Mouse (Mus musculus) stomach, embryonic 16.5 days (tissue): ENCODE results near the gene Pnpla6. TPM values are rescaled to one million over a fixed set of nuclear protein-coding genes. Genes with fewer than 3 reads are reported as not detected.

Experiments used
- ATAC-seq: fragments of 200-750 bp; cut with Nextera tagmentation; 2 replicates; pipeline ENCODE4 v1.8.0; 2017; ENCODE audit warnings: moderate number of reproducible peaks, moderate TSS enrichment; ENCODE audit not compliant: insufficient read depth, low FRiP score
- H3K27ac ChIP-seq: fragments of 300-500 bp; sonication (generic); 2 replicates; pipeline ENCODE4 v1.5.1; 2014; ENCODE audit warnings: low read length
- H3K27me3 ChIP-seq: fragments of 300-500 bp; sonication (generic); 2 replicates; pipeline ENCODE4 v1.6.1; 2014; ENCODE audit warnings: low read length, control low read depth, mixed read lengths; ENCODE audit not compliant: control insufficient read depth, insufficient read depth
- H3K36me3 ChIP-seq: fragments of 300-500 bp; sonication (generic); 2 replicates; pipeline ENCODE4 v1.6.1; 2014; ENCODE audit warnings: low read length; ENCODE audit not compliant: control insufficient read depth, insufficient read depth
- H3K4me1 ChIP-seq: fragments of 300-500 bp; sonication (generic); 2 replicates; pipeline ENCODE4 v1.6.1; 2014; ENCODE audit warnings: low read length, control low read depth, mixed read lengths; ENCODE audit not compliant: control insufficient read depth, insufficient read depth
- H3K4me2 ChIP-seq: fragments of 300-500 bp; sonication (generic); 2 replicates; pipeline ENCODE4 v1.6.1; 2014; ENCODE audit warnings: low read depth, low read length, mixed read lengths
- H3K4me3 ChIP-seq: fragments of 300-500 bp; sonication (generic); replicated peaks from 2 replicates; pipeline ENCODE4 v1.5.1; 2014; ENCODE audit warnings: mild to moderate bottlenecking, low read length
- H3K9ac ChIP-seq: fragments of 300-500 bp; sonication (generic); 2 replicates; pipeline ENCODE4 v1.6.1; 2014; ENCODE audit warnings: low read length
- H3K9me3 ChIP-seq: fragments of 300-500 bp; sonication (generic); replicated peaks from 2 replicates; pipeline ENCODE4 v1.6.1; 2016; ENCODE audit warnings: low read length, control low read depth; ENCODE audit not compliant: control insufficient read depth
- WGBS: fragments of 180-500 bp; shearing (Covaris S2); extraction: QIAGEN DNeasy Blood & Tissue Kit; methylation state at CpG from one replicate; pipeline ENCODE4 v1.1.7; 2014; 5-methylcytosine and 5-hydroxymethylcytosine counted together
- polyA plus RNA-seq: library from polyadenylated mRNA; unstranded; fragments of >200 nt; fragmentation: Nextera tagmentation; extraction: Ambion mirVana; gene quantifications from 2 replicates; pipeline ENCODE4 v1.2.1, GENCODE M21; 2015

Pnpla6 gene
- polyA plus RNA-seq, 1 experiment from 2014 or later, result 37.6 TPM

DNA sequence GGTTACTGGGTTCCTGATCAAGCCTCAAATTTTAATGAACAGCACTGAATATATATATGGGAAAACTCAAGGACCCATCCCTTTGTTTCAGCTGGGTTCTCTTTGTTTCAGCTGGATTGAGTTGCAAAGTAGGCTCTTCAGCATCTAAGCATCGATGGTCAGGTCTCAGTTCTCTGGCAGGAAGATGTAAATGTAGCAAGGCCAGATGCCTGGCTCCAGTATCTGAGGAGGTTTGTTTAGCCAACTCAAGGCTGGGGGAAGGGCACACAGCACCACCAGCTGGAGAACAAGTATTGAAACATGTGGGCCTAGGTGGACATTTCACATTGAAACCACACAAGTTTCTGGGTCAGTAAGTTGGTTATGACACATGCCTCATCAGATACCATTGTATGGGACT lies 37.1 kb downstream of the Pnpla6 start:
- no peak overlapping the region for H3K27ac ChIP-seq
- H3K9ac ChIP-seq, result no peak overlapping the region
- no peak overlapping the region for H3K4me3 ChIP-seq
- 91% methylated on average over 1 of the region's 1 CpGs for WGBS
- no peaks in the 10 kb centered on the region for H3K36me3 ChIP-seq
- no peak for ATAC-seq
- H3K4me1 ChIP-seq, result no peaks in the 10 kb centered on the region
- no peak overlapping the region for H3K4me2 ChIP-seq
- H3K27me3 ChIP-seq, result no peaks in the 10 kb centered on the region
- H3K9me3 ChIP-seq, result no peaks in the 10 kb centered on the region

- no peaks in the 10 kb centered on the region for H3K36me3 ChIP-seq
- H3K27me3 ChIP-seq, result no peaks in the 10 kb centered on the region
- no peak overlapping the region for H3K27ac ChIP-seq
- no peaks in the 10 kb centered on the region for H3K4me1 ChIP-seq
- no peak overlapping the region for H3K4me3 ChIP-seq
- ATAC-seq, result peak; percentile 84
- 65% methylated on average over 4 of the region's 4 CpGs for WGBS
- H3K4me2 ChIP-seq, result no peak overlapping the region
- no peaks in the 10 kb centered on the region for H3K9me3 ChIP-seq
- H3K9ac ChIP-seq, result no peak overlapping the region
These were observed 40.9 kb downstream of the Pnpla6 start for GRCm38 (mm10) chr8:3556114-3556513.

GRCm38 (mm10) chr8:3567641-3568371 lies 52.6 kb downstream of the Pnpla6 start, which contains the start of gene C330021F23Rik:
Gene C330021F23Rik (plus strand): TSS chr8:3567990.
- Histone ChIP-seq H3K4me1 (no peaks in the 10 kb centered on the region), H3K27me3 (no peaks in the 10 kb centered on the region), H3K9me3 (no peaks in the 10 kb centered on the region), H3K9ac (0 out of 2 replicates have a peak within 1 kb of the TSS, but pooled peaks have one; percentile 11), H3K4me3 (peak within 1 kb of the TSS; percentile 13), H3K36me3 (no peaks in the 10 kb centered on the region), H3K27ac (no peak within 1 kb of the TSS), H3K4me2 (peak within 1 kb of the TSS; percentile 34)
- ATAC-seq, result no peak; the same call in 1 of the 2 replicates
- 5% methylated on average over 12 of the region's 12 CpGs for WGBS

- no peaks in the 10 kb centered on the region for H3K9me3 ChIP-seq
- H3K4me1 ChIP-seq, result no peaks in the 10 kb centered on the region
- WGBS, result 9% methylated on average over 7 of the region's 7 CpGs
- peak overlapping the region; percentile 34 for H3K4me2 ChIP-seq
- no peak overlapping the region for H3K27ac ChIP-seq
- no peak for ATAC-seq
- no peaks in the 10 kb centered on the region for H3K27me3 ChIP-seq
- no peaks in the 10 kb centered on the region for H3K36me3 ChIP-seq
- H3K9ac ChIP-seq, result no peak overlapping the region
- peak overlapping the region; percentile 13 for H3K4me3 ChIP-seq
These were observed 53.2 kb downstream of the Pnpla6 start for GRCm38 (mm10) chr8:3568378-3568777.

DNA sequence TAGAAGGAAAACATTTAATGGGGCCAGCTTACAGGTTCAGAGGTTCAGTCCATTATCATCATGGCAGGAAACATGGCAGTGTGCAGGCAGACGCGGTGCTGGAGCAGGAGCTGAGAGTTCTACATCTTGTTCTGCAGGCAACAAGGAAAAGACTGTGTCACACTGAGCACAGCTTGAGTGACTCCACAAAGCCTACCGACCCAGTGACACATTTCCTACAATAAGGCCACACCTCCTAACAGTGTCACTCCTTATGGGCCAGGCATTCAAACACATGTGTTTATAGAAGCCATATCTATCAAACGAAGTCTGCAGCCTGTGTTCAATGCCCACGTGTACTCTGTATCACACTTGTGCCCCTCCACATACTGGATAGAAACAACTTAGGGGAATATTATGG lies 54.6 kb downstream of the Pnpla6 start:
- Histone ChIP-seq H3K4me3 (no peak overlapping the region), H3K4me1 (no peaks in the 10 kb centered on the region), H3K27ac (no peak overlapping the region), H3K36me3 (no peaks in the 10 kb centered on the region), H3K4me2 (no peak overlapping the region), H3K9ac (no peak overlapping the region), H3K27me3 (no peaks in the 10 kb centered on the region), H3K9me3 (no peaks in the 10 kb centered on the region)
- no peak for ATAC-seq
- WGBS, result 70% methylated on average over 5 of the region's 5 CpGs

DNA sequence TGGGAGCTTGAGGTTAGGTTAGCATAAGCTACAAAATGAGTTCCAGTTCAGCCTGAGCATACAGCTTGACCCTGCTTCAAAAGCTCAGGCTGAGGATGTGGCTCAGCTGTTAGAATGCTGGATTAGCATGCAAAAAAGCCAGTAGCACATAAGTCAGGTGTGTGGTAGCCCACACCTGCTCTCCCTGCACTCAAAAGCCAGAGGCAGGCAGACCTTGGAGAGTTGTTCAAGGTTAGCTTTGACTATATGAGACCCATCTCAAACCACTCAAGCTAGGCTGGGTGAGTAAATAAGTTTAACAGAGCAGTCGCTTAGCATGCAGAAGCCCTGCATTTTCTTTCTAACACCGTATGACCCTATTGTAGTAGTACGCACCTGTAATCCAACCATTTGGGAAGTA lies 59.4 kb downstream of the Pnpla6 start:
- WGBS, result 89% methylated on average over 3 of the region's 3 CpGs
- no peak overlapping the region for H3K4me3 ChIP-seq
- H3K9me3 ChIP-seq, result no peaks in the 10 kb centered on the region
- H3K9ac ChIP-seq, result no peak overlapping the region
- H3K27me3 ChIP-seq, result no peaks in the 10 kb centered on the region
- no peak for ATAC-seq
- H3K36me3 ChIP-seq, result no peaks in the 10 kb centered on the region
- H3K4me1 ChIP-seq, result no peaks in the 10 kb centered on the region
- H3K27ac ChIP-seq, result no peak overlapping the region
- H3K4me2 ChIP-seq, result no peak overlapping the region

- no peak overlapping the region for H3K9ac ChIP-seq
- H3K4me2 ChIP-seq, result no peak overlapping the region
- no peaks in the 10 kb centered on the region for H3K27me3 ChIP-seq
- no peaks in the 10 kb centered on the region for H3K9me3 ChIP-seq
- WGBS, result 69% methylated on average over 15 of the region's 15 CpGs
- no peak for ATAC-seq
- no peaks in the 10 kb centered on the region for H3K36me3 ChIP-seq
- H3K4me3 ChIP-seq, result no peak overlapping the region
- no peaks in the 10 kb centered on the region for H3K4me1 ChIP-seq
- H3K27ac ChIP-seq, result no peak overlapping the region
These were observed 61.2 kb downstream of the Pnpla6 start for GRCm38 (mm10) chr8:3576211-3576960.

- Histone ChIP-seq H3K4me2 (no peak overlapping the region), H3K9me3 (no peaks in the 10 kb centered on the region), H3K36me3 (no peaks in the 10 kb centered on the region), H3K9ac (no peak overlapping the region), H3K4me3 (no peak overlapping the region), H3K4me1 (no peaks in the 10 kb centered on the region), H3K27me3 (no peaks in the 10 kb centered on the region), H3K27ac (peak overlapping the region; percentile 38)
- peak; percentile 63 for ATAC-seq
- 66% methylated on average over 9 of the region's 9 CpGs for WGBS
These were observed 64.5 kb downstream of the Pnpla6 start for GRCm38 (mm10) chr8:3579390-3580364.
